Mouse (Mus musculus) megakaryocyte, embryonic 14.5 days (primary cell): ENCODE data around the gene Olfr70. TPM values are rescaled to one million over a fixed set of nuclear protein-coding genes. Genes with fewer than 3 reads are reported as not detected.

ENCODE experiments used
- H3K27me3 ChIP-seq: replicated peaks from 2 replicates; pipeline ENCODE3; 2012; ENCODE audit warnings: inconsistent platforms
- H3K36me3 ChIP-seq: replicated peaks from 2 replicates; pipeline ENCODE3; 2012; ENCODE audit warnings: low read length, inconsistent platforms, mixed read lengths
- H3K4me1 ChIP-seq: 2 replicates; pipeline ENCODE4 v1.6.1; 2012; ENCODE audit warnings: inconsistent platforms
- H3K4me3 ChIP-seq: replicated peaks from 2 replicates; pipeline ENCODE3; 2012; ENCODE audit warnings: moderate library complexity, mild to moderate bottlenecking, inconsistent platforms
- H3K9me3 ChIP-seq: 2 replicates; pipeline ENCODE4 v1.6.1; 2012; ENCODE audit warnings: inconsistent platforms
- FLI1 ChIP-seq: IDR thresholded peaks from 2 replicates; pipeline ENCODE4 v1.6.1; 2012; ENCODE audit warnings: low read length, inconsistent platforms, mixed read lengths
- GATA1 ChIP-seq: IDR thresholded peaks from 3 replicates; pipeline ENCODE4 v1.6.1; 2012; ENCODE audit warnings: mixed read lengths, low read length, inconsistent platforms, borderline replicate concordance
- polyA plus RNA-seq: library from polyadenylated mRNA; stranded (reverse); fragments of >175 nt; gene quantifications from 2 replicates; pipeline ENCODE4 v1.2.3, GENCODE M21; 2012; ENCODE audit warnings: low replicate concordance; ENCODE audit not compliant: insufficient read depth

Olfr70 gene
- not detected in 2 replicates for polyA plus RNA-seq

DNA sequence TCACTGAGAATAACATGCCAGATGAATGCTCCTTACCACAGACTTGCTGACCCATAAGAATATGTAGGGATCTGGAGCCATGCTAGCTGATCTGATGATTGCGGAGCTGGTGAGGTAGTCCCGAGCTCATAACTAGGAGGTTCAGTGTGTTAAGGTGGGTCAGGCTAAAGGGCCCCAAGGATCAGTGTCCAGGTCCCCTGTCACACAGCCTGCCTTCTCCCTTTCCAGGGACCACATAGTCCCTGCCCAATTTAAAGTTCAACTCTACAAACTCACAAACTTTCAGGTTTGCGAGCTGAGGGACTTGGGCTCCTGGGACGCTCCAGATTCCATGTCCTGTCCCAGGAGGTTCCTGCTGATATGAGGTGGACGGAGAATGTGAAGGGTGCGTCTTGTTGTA lies at the start of gene Olfr70:
Gene Olfr70 (minus strand): TSS at position 101 of the 400 bp plus-strand sequence.
- Histone ChIP-seq H3K27me3 (peaks cover 48% of the 10 kb centered on the region), H3K9me3 (no peaks in the 10 kb centered on the region), H3K4me3 (no peak within 1 kb of the TSS), H3K4me1 (peaks cover 12% of the 10 kb centered on the region), H3K36me3 (no peaks in the 10 kb centered on the region)
- TF ChIP-seq FLI1 (no peak), GATA1 (no peak)

DNA sequence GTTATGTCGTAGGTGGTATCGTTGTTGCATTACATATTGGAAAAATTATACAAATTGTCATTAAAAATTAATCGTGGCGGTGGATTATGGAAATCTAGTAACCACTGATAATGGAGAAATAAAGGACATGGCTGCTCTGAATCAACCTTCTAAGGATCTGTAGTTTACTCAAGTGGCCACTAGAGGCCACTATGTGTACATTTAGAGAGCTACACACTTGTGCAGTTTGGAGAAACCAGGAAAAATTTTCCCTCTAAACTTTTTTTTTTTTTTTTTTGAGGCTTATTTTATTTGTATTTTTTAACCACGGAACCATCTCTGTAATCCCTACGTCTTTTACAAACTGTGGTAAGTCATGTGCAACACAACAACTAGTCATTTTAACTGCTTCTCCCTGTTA lies 44.6 kb upstream of the Olfr70 start:
- Histone ChIP-seq H3K9me3 (peaks cover 11% of the 10 kb centered on the region; the same call in 1 of the 2 replicates), H3K4me1 (peaks cover 3% of the 10 kb centered on the region), H3K36me3 (no peaks in the 10 kb centered on the region), H3K4me3 (no peak overlapping the region), H3K27me3 (peaks cover 1% of the 10 kb centered on the region)
- no peak for TF ChIP-seq GATA1
- no peak for TF ChIP-seq FLI1

DNA sequence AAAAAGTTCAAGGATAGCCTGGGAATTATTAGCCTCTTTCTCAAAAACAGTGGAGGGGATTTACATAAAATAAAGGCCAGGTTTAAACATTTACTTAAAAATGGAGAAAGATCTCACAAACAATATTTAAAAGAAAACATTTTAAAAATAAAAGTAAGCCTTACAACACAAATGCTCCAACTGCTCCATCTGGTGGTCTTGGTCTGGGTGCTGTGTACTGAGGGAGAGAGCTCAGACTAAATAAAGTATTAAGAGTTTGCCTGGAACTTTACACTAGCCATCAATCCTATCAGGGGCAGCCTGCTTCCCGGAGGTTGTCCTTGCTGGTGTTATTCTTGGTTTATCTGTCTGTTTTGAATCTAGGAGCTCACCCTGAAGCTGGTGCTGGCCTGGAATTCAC lies 42.5 kb upstream of the Olfr70 start:
- Histone ChIP-seq H3K27me3 (peaks cover 5% of the 10 kb centered on the region), H3K9me3 (no peaks in the 10 kb centered on the region), H3K4me1 (peaks cover 3% of the 10 kb centered on the region), H3K36me3 (no peaks in the 10 kb centered on the region), H3K4me3 (no peak overlapping the region)
- TF ChIP-seq FLI1 (no peak), GATA1 (no peak)

DNA sequence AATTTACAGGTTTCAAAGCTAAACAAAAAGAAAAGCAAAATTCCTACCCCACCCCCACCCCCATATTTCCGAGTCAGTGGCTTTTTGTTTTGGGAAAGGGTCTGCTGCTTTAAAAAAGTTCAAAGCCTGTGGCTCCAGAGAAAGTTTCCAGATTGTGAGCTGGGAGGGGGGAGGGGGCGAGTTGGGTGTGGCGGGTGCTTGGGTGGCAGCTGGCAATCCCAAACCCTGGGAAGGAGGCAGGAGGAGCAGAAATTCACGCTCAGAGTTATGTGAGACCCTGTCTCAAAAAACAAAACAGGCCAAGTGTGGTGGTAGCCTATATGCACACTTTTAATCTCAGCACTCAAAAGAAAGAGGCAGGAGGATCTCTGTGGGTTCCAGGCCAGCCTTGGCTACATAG lies 42.0 kb upstream of the Olfr70 start:
- Histone ChIP-seq H3K9me3 (no peaks in the 10 kb centered on the region), H3K4me3 (no peak overlapping the region), H3K27me3 (peaks cover 10% of the 10 kb centered on the region), H3K4me1 (peaks cover 3% of the 10 kb centered on the region), H3K36me3 (no peaks in the 10 kb centered on the region)
- no peak for TF ChIP-seq GATA1
- no peak for TF ChIP-seq FLI1

DNA sequence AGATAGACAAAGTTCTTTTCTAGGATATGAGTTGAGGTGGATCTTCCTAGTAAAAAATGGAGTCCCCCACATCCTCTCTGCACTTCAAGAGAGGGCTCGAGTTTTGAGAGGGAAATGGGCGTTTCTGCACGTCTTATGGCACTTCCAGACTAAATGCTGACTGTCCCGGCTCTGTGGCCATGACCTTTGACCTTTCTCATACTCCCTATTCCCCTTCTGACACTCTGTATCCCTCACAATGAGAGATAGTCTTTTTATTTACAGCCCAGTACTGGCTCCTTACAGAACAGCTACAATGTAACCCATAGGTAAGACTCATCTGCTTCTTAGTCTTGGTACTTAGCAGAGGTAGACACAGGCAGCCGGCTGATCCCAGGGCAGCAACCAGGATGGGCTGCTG lies 40.9 kb upstream of the Olfr70 start:
- Histone ChIP-seq H3K9me3 (no peaks in the 10 kb centered on the region), H3K4me1 (peaks cover 3% of the 10 kb centered on the region), H3K36me3 (no peaks in the 10 kb centered on the region), H3K27me3 (peaks cover 18% of the 10 kb centered on the region), H3K4me3 (no peak overlapping the region)
- no peak for TF ChIP-seq FLI1
- no peak for TF ChIP-seq GATA1

DNA sequence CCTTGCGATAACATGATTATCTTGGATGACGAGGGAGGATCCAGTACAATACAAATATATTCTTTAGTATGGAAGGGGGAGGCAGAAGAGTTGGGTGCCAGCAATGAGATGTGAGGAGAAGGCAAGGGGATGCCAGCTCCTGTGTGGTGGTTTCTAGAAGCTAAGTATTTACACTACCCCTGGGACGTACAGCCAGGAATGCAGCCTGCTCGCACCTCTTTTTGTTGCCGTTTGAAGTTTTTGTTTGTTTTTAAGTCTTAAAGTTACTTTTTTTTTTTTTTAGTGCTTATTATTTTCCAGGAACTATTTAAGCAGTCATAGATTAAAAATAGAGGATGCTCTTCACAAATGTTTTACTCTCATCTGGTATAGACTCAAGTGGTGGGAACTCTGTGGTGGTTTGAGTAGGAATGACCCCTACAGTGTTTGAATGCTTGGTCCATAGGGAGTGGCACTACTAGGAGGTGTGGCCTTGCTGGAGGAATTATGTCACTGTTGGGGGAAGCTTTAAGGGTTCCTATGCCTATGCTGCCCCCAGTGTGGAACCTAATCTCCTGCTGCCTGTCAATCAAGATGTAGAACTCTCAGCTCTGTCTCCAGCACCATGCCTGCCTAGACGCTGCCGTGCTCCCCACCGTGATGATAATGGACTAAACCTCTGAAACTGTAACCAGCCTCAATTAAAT lies 38.5 kb upstream of the Olfr70 start:
- H3K4me3 ChIP-seq = no peak overlapping the region
- peaks cover 9% of the 10 kb centered on the region for H3K4me1 ChIP-seq
- TF ChIP-seq GATA1 (no peak), FLI1 (no peak)
- H3K9me3 ChIP-seq = no peaks in the 10 kb centered on the region
- no peaks in the 10 kb centered on the region for H3K36me3 ChIP-seq
- peaks cover 25% of the 10 kb centered on the region for H3K27me3 ChIP-seq

DNA sequence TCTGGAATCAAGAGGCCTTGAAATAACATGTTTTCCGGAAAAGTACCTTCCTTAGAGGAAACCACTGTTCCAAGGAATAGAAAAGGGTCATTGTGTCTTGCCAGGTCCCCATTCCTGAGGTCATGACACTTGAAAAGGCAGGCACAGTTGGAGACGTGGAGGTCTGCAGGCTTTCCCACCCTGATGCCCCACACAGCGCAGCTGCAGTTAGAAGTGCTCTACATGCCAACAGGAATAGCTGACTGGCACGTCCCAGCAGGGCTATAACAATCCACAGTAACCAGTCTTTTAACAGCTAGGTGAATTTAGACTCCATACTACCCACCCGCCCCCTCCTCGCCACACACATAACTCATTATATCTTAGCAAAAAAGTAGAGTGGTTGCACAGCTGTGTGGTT lies 36.5 kb upstream of the Olfr70 start:
- Histone ChIP-seq H3K36me3 (no peaks in the 10 kb centered on the region), H3K9me3 (peaks cover 3% of the 10 kb centered on the region; the same call in 1 of the 2 replicates), H3K27me3 (peaks cover 32% of the 10 kb centered on the region), H3K4me3 (no peak overlapping the region), H3K4me1 (peaks cover 26% of the 10 kb centered on the region)
- TF ChIP-seq GATA1 (no peak), FLI1 (no peak)

DNA sequence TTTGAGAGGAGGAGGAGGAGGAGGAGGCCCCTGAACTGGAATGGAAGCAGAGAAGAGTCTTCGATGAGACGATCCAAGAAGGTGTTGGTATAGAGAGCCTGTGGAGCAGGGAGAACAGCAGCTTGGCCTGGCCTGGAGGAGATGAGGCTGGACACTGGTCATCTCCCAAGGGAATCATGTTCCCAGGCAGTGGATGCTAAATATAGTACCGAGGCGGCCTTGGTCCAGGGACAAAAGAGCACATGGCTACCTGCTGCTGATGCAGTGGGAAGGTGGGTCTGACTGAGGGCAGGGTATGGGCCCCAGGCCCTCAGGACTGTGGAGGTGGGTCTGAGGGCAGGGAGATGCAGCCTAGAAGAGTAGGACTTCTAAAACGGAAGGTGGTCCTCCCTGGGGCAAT lies 32.6 kb upstream of the Olfr70 start:
- H3K4me1 ChIP-seq = peaks cover 58% of the 10 kb centered on the region
- peaks cover 11% of the 10 kb centered on the region for H3K9me3 ChIP-seq
- H3K27me3 ChIP-seq = peaks cover 51% of the 10 kb centered on the region
- no peak for TF ChIP-seq GATA1
- TF ChIP-seq FLI1 = no peak
- H3K4me3 ChIP-seq = no peak overlapping the region
- H3K36me3 ChIP-seq = no peaks in the 10 kb centered on the region

DNA sequence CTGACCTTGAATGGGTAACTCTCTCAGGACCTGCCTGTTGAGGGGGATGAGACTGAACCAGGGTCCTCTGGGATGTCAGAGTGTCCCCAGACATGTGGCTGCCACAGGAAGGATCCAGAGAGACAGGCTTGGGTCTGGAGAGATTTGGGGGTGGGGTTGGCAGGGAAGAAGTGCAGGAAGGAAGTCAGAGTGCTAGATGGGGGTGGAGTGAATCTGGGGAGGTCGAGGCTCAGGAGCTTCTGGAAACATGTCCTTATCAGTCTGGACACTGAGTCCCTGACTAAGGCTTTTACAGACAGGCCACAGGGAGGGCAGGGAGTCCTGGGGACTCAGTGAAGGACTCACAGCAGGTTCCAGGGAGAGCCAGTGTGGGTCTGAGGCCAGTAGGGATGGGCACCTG lies 31.6 kb upstream of the Olfr70 start:
- no peak overlapping the region for H3K4me3 ChIP-seq
- TF ChIP-seq GATA1 = no peak
- no peak for TF ChIP-seq FLI1
- peaks cover 11% of the 10 kb centered on the region for H3K9me3 ChIP-seq
- H3K27me3 ChIP-seq = peaks cover 46% of the 10 kb centered on the region
- H3K4me1 ChIP-seq = peaks cover 69% of the 10 kb centered on the region
- no peaks in the 10 kb centered on the region for H3K36me3 ChIP-seq

DNA sequence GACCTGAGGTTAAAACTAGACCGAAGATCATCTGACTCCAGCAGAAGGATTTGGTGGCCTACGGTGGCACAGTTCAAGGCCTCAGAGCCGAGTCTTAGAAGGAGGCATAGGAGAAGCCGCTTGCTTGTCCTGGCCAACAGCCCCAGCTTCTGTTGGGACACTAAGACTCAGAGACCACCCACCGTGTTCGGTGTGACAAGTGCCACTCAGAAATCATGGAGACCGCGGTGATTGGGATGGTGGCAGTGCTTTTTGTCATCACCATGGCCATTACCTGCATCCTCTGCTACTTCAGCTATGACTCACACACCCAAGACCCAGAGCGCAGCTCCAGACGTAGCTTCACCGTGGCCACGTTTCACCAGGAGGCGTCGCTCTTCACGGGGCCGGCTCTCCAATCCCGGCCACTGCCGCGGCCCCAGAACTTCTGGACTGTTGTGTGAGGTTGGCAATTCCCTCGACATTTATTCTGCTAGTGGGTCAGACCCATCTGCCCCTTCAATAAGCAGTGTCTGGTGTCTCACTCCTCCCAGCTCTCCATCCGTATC lies 30.2 kb upstream of the Olfr70 start:
- Histone ChIP-seq H3K36me3 (no peaks in the 10 kb centered on the region), H3K9me3 (peaks cover 11% of the 10 kb centered on the region), H3K4me3 (no peak overlapping the region), H3K4me1 (peaks cover 81% of the 10 kb centered on the region), H3K27me3 (peaks cover 46% of the 10 kb centered on the region)
- TF ChIP-seq GATA1 = no peak
- no peak for TF ChIP-seq FLI1
